Mouse (Mus musculus): Measurements from ENCODE around the gene Uvssa.

- TF ChIP-seq CTCF (conservative IDR thresholded peaks at IDR 0.05; ENCODE audit: insufficient read depth, insufficient read length, low read depth, low read length) (no peak), POLR2A (IDR thresholded peaks at IDR 0.05; ENCODE audit: low read depth, low read length) (no peak)
Observed at GRCm38 (mm10) chr5:33351556-33352272, 26.6 kb upstream of the Uvssa start.

Measured in kidney, adult 2 months (tissue).